Mouse (Mus musculus) liver, embryonic 11.5 days (tissue): ENCODE data around the gene Lrrc38. TPM values are rescaled to one million over a fixed set of nuclear protein-coding genes. Genes with fewer than 3 reads are reported as not detected.

Experiments used
- ATAC-seq: fragments of 200-750 bp; cut with Nextera tagmentation; replicated peaks from 2 replicates; pipeline ENCODE4 v1.8.0; 2017; ENCODE audit warnings: moderate number of reproducible peaks, mild to moderate bottlenecking, moderate TSS enrichment, moderate library complexity; ENCODE audit not compliant: low FRiP score
- DNase-seq: peaks from one replicate; pipeline ENCODE4 v3.0.0-alpha.2; 2017; ENCODE audit warnings: low spot score
- H3K27ac ChIP-seq: fragments of 300-500 bp; sonication (generic); 2 replicates; pipeline ENCODE4 v1.5.1; 2014; ENCODE audit warnings: mild to moderate bottlenecking, low read depth, low read length, control low read depth
- H3K27me3 ChIP-seq: fragments of 300-500 bp; sonication (generic); replicated peaks from 2 replicates; pipeline ENCODE4 v1.6.1; 2014; ENCODE audit warnings: low read length, mixed read lengths; ENCODE audit not compliant: control insufficient read depth, insufficient read depth
- H3K36me3 ChIP-seq: fragments of 300-500 bp; sonication (generic); 2 replicates; pipeline ENCODE4 v1.6.1; 2014; ENCODE audit warnings: mild to moderate bottlenecking, low read length, moderate library complexity, mixed read lengths; ENCODE audit not compliant: control insufficient read depth, insufficient read depth
- H3K4me1 ChIP-seq: fragments of 300-500 bp; sonication (generic); replicated peaks from 2 replicates; pipeline ENCODE4 v1.6.1; 2014; ENCODE audit warnings: low read length, mixed read lengths; ENCODE audit not compliant: control insufficient read depth, insufficient read depth
- H3K4me2 ChIP-seq: fragments of 300-500 bp; sonication (generic); 2 replicates; pipeline ENCODE4 v1.6.1; 2014; ENCODE audit warnings: mild to moderate bottlenecking, control low read depth, moderate library complexity
- H3K4me3 ChIP-seq: fragments of 300-500 bp; sonication (generic); 2 replicates; pipeline ENCODE4 v1.5.1; 2014; ENCODE audit warnings: low read depth, low read length, control low read depth
- H3K9ac ChIP-seq: fragments of 300-500 bp; sonication (generic); 2 replicates; pipeline ENCODE4 v1.6.1; 2014; ENCODE audit warnings: low read depth, low read length, control low read depth
- H3K9me3 ChIP-seq: fragments of 300-500 bp; sonication (generic); 2 replicates; pipeline ENCODE4 v1.6.1; 2016; ENCODE audit warnings: low read length, inconsistent platforms, mixed read lengths; ENCODE audit not compliant: control insufficient read depth
- WGBS: fragments of 180-500 bp; shearing (Covaris S2); extraction: QIAGEN DNeasy Blood & Tissue Kit; methylation state at CpG from one replicate; pipeline ENCODE4 v1.1.7; 2014; 5-methylcytosine and 5-hydroxymethylcytosine counted together
- polyA plus RNA-seq: library from polyadenylated mRNA; unstranded; fragments of >200 nt; fragmentation: Nextera tagmentation; extraction: Ambion mirVana; gene quantifications from 2 replicates; pipeline ENCODE4 v1.2.1, GENCODE M21; 2014

Gene Lrrc38
- polyA plus RNA-seq, 1 experiment from 2014 or later: not detected

DNA sequence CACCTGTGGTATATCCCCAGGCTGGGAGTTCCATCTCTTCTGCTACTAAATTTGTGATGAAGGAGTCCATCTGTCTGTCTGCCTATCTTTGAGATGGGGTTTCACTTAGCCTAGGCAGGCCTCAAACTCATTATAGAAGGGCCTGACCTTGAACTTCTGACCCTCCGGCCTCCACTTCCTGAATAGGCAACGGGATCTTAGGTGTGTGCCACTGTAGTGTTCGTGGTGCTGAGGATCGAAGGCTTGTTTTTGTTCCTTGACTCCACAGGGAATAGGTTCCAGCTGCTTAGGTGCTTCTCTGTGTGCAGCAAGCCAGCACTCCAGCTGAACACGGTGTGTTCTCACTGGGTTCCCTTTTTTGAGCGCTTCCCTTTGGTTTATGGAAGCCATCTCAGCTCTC, 36.3 kb upstream of the Lrrc38 start:
- no peak for ATAC-seq
- no peak for DNase-seq
- no peak overlapping the region for H3K27ac ChIP-seq
- no peak overlapping the region for H3K4me3 ChIP-seq
- WGBS: 70% methylated on average over 6 of the region's 6 CpGs
- H3K4me1 ChIP-seq: no peaks in the 10 kb centered on the region
- H3K4me2 ChIP-seq: no peak overlapping the region
- H3K9me3 ChIP-seq: no peaks in the 10 kb centered on the region
- H3K36me3 ChIP-seq: no peaks in the 10 kb centered on the region
- no peak overlapping the region for H3K9ac ChIP-seq
- no peaks in the 10 kb centered on the region for H3K27me3 ChIP-seq

DNA sequence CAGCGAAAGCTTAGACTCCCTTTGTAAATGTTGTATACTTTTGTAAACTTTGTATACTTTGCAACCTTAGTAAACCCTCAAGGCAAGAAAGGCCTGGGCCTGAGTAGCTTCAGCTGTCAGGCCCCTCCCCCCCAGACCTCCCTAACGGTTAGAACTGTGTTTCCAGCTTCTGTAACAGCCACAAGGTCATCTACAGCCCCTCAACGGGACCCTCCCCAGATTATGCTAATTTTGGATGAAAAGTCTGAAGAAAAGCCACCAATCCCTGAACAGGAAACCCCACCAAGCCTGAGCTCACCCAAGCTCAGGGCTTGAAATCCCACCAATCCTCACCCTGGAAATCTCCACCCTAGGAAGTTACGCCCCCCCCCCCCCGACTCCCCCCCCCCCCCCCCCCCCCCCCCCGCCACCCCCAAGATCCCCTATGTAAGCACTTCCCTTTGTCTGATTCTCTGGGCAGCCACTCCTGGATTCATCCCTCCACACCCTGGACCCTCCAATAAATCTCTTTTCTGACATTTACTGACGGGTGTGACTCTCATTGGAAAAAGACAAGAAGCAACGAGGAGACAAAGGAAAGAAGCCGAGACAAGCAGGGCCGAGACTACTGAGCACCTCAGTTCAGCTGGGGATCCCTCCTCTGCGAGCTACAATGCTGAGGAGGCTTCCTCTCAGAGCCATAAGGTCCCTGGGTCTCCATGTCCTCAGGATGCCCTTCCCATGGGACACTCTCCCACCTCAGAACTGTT, 25.2 kb upstream of the Lrrc38 start:
- ATAC-seq (no peak), DNase-seq (no peak)
- WGBS: 35% methylated on average over 8 of the region's 11 CpGs

DNA sequence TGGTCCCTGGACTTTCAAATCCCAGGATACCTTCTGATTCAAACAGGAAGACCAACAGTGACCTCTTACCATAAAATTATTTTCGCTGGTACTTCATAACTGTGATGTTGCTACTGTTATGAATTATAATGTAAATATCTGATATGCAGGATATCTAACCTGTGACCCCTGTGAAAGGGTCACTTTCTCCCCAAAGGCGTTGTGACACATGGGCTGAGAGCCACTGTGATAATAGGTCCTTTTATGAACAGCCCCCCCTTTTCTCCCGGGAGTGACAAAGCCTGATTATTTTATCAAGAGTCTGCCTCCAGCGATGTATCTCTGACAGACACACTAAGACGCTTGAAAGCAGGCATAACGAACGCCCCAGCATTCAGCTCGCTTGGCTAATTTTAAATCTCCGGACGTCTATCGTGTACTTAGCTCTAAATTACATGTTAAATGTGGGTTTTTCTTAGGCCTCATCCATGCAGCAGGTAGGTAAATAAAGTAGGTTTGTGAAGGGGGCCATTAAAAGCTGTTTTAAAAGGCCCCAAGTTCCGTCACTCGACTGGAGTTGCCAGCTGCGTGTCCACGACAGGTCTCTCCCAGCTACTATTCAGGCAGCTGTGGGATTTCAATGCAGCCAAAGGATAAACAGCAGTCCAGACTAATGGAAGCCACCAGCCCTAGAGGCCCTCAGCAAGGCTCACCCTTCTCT, 24.5 kb upstream of the Lrrc38 start:
- Histone ChIP-seq H3K27me3 (no peaks in the 10 kb centered on the region), H3K36me3 (no peaks in the 10 kb centered on the region), H3K9ac (no peak overlapping the region), H3K4me1 (no peaks in the 10 kb centered on the region), H3K4me2 (peak overlapping the region; percentile 54), H3K4me3 (no peak overlapping the region), H3K27ac (no peak overlapping the region), H3K9me3 (no peaks in the 10 kb centered on the region)
- WGBS: 37% methylated on average over 15 of the region's 15 CpGs
- DNase-seq: peak; percentile 42
- no peak for ATAC-seq

More for the DNA sequence above, 25.2 kb upstream of the Lrrc38 start:
- Histone ChIP-seq H3K9me3 (no peaks in the 10 kb centered on the region), H3K27ac (no peak overlapping the region), H3K27me3 (no peaks in the 10 kb centered on the region), H3K4me3 (no peak overlapping the region), H3K36me3 (no peaks in the 10 kb centered on the region), H3K4me1 (no peaks in the 10 kb centered on the region), H3K9ac (no peak overlapping the region), H3K4me2 (no peak overlapping the region)

- DNase-seq (peak; percentile 71), ATAC-seq (no peak)
- Histone ChIP-seq H3K27me3 (no peaks in the 10 kb centered on the region), H3K36me3 (no peaks in the 10 kb centered on the region), H3K4me2 (peak overlapping the region; percentile 54), H3K9ac (no peak overlapping the region), H3K27ac (no peak overlapping the region), H3K9me3 (no peaks in the 10 kb centered on the region), H3K4me1 (no peaks in the 10 kb centered on the region), H3K4me3 (no peak overlapping the region)
- WGBS: 4% methylated on average over 10 of the region's 10 CpGs
These were observed 24.0 kb upstream of the Lrrc38 start for GRCm38 (mm10) chr4:143325625-143325941.

GRCm38 (mm10) chr4:143330566-143330965, 19.0 kb upstream of the Lrrc38 start:
- no peak for ATAC-seq

GRCm38 (mm10) chr4:143331787-143332186, 17.8 kb upstream of the Lrrc38 start:
- DNase-seq (no peak), ATAC-seq (no peak)
- H3K36me3 ChIP-seq: no peaks in the 10 kb centered on the region
- no peaks in the 10 kb centered on the region for H3K4me1 ChIP-seq
- H3K4me2 ChIP-seq: no peak overlapping the region
- no peak overlapping the region for H3K9ac ChIP-seq
- 30% methylated on average over 1 of the region's 1 CpGs for WGBS
- H3K9me3 ChIP-seq: no peaks in the 10 kb centered on the region
- H3K4me3 ChIP-seq: no peak overlapping the region
- H3K27me3 ChIP-seq: no peaks in the 10 kb centered on the region
- no peak overlapping the region for H3K27ac ChIP-seq

More at GRCm38 (mm10) chr4:143330566-143330965, 19.0 kb upstream of the Lrrc38 start:
- Histone ChIP-seq H3K4me3 (no peak overlapping the region), H3K4me1 (no peaks in the 10 kb centered on the region), H3K9me3 (no peaks in the 10 kb centered on the region), H3K9ac (no peak overlapping the region), H3K27me3 (no peaks in the 10 kb centered on the region), H3K36me3 (no peaks in the 10 kb centered on the region), H3K4me2 (no peak overlapping the region), H3K27ac (no peak overlapping the region)
- 48% methylated on average over 9 of the region's 9 CpGs for WGBS
- DNase-seq: no peak

GRCm38 (mm10) chr4:143334145-143334544, 15.4 kb upstream of the Lrrc38 start:
- no peak for ATAC-seq
- Histone ChIP-seq H3K27me3 (no peaks in the 10 kb centered on the region), H3K9me3 (no peaks in the 10 kb centered on the region), H3K4me3 (no peak overlapping the region), H3K36me3 (no peaks in the 10 kb centered on the region), H3K9ac (no peak overlapping the region), H3K4me2 (no peak overlapping the region), H3K4me1 (no peaks in the 10 kb centered on the region), H3K27ac (no peak overlapping the region)
- 48% methylated on average over 5 of the region's 5 CpGs for WGBS
- DNase-seq: no peak

- H3K36me3 ChIP-seq: no peaks in the 10 kb centered on the region
- no peaks in the 10 kb centered on the region for H3K27me3 ChIP-seq
- no peak overlapping the region for H3K27ac ChIP-seq
- no peak for ATAC-seq
- H3K4me2 ChIP-seq: no peak overlapping the region
- no peaks in the 10 kb centered on the region for H3K4me1 ChIP-seq
- H3K9me3 ChIP-seq: no peaks in the 10 kb centered on the region
- 74% methylated on average over 17 of the region's 17 CpGs for WGBS
- no peak overlapping the region for H3K9ac ChIP-seq
- no peak overlapping the region for H3K4me3 ChIP-seq
- DNase-seq: no peak
These were observed 14.6 kb upstream of the Lrrc38 start for GRCm38 (mm10) chr4:143334995-143335394.

DNA sequence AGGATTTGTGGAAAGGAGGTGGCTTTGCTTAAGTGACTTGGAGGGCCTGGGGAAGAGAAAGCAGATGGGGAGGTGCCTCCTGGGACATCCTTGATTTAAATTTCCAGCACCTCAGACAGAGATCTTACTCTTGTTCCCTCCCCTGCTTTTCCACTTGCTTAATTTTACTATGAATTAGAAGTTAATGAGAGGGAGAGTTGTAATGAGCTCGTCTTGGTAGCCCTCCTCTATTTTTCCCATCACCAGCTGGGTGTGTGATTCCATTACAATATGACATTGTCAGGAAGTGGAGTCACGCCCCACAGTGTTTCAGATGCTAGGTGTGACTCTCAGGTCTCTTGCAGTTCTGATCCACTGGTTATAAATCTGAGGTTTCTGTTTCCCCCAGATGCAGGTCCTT, 13.5 kb upstream of the Lrrc38 start:
- H3K4me3 ChIP-seq: no peak overlapping the region
- 73% methylated on average over 2 of the region's 2 CpGs for WGBS

More for the DNA sequence above, 13.5 kb upstream of the Lrrc38 start:
- H3K9me3 ChIP-seq: no peaks in the 10 kb centered on the region
- no peak for DNase-seq
- ATAC-seq: no peak
- no peak overlapping the region for H3K27ac ChIP-seq
- H3K27me3 ChIP-seq: no peaks in the 10 kb centered on the region
- no peaks in the 10 kb centered on the region for H3K36me3 ChIP-seq
- H3K4me2 ChIP-seq: no peak overlapping the region
- no peaks in the 10 kb centered on the region for H3K4me1 ChIP-seq
- no peak overlapping the region for H3K9ac ChIP-seq
